Mouse (Mus musculus): ENCODE results near the gene Qtrt1. TPM values are rescaled to one million over a fixed set of nuclear protein-coding genes. Genes with fewer than 3 reads are reported as not detected.

Gene Qtrt1
- polyA plus RNA-seq (2012; rRNA removed) = 23.7 and 25.2 TPM in 2 replicates

DNA sequence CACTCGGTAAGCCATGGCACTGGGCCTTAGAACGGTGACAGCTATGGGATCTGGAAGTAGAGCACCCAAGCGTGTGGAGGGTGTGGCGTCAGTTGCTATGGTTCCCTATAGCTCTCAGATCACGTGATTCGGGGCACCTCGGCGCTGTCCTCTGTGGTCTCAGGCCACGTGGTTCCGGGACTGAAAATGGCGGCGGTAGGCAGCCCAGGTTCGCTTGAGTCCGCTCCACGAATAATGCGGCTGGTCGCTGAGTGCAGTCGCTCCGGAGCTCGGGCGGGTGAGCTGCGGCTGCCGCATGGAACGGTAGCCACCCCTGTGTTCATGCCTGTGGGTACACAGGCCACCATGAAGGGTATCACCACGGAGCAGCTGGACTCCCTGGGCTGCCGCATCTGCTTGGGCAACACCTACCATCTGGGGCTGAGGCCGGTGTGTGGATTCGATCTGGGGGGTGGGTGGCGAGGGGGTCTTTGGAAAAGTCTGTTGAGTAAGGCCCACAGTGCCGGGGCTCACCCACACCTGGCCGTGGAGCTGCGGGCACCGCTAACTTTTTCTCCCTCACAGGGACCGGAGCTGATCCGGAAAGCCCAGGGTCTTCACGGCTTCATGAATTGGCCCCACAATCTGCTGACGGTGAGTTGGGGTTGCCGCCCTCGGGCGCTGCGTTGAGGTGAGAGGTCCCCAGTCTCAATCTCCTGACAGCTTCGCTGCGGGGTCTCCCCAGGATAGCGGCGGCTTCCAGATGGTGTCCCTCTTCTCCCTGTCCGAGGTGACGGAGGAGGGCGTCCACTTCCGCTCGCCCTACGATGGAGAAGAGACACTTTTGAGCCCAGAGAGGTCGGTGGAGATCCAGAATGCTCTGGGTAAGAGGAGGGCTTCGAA is at the start of gene Qtrt1:
TSS of gene Qtrt1 (plus strand) at position 169 of the 882 bp plus-strand sequence.
- H3K27ac ChIP-seq (ENCODE audit: insufficient read depth, low read depth, low read length) = no peak within 1 kb of the TSS
- peak; percentile 90 for DNase-seq
- H3K36me3 ChIP-seq (ENCODE audit: control insufficient read depth, insufficient read depth, low read length) = no peaks in the 10 kb centered on the region
- peak within 1 kb of the TSS; percentile 65 for H3K4me3 ChIP-seq (ENCODE audit: insufficient read depth, low read depth, low read length)
- H3K27me3 ChIP-seq (replicated peaks; ENCODE audit: control insufficient read depth, insufficient read depth, low read length) = no peaks in the 10 kb centered on the region
- TF ChIP-seq POLR2A (IDR thresholded peaks at IDR 0.05; ENCODE audit: low read depth, low read length) = no peak
- no peak for TF ChIP-seq CTCF (conservative IDR thresholded peaks at IDR 0.05; ENCODE audit: insufficient read depth, insufficient read length, low read depth, low read length)
- WGBS = 2% methylated on average over 53 of the region's 53 CpGs
- peaks cover 8% of the 10 kb centered on the region; the same call in 1 of the 2 replicates for H3K4me1 ChIP-seq (ENCODE audit: control insufficient read depth, insufficient read depth, low read length)

DNA sequence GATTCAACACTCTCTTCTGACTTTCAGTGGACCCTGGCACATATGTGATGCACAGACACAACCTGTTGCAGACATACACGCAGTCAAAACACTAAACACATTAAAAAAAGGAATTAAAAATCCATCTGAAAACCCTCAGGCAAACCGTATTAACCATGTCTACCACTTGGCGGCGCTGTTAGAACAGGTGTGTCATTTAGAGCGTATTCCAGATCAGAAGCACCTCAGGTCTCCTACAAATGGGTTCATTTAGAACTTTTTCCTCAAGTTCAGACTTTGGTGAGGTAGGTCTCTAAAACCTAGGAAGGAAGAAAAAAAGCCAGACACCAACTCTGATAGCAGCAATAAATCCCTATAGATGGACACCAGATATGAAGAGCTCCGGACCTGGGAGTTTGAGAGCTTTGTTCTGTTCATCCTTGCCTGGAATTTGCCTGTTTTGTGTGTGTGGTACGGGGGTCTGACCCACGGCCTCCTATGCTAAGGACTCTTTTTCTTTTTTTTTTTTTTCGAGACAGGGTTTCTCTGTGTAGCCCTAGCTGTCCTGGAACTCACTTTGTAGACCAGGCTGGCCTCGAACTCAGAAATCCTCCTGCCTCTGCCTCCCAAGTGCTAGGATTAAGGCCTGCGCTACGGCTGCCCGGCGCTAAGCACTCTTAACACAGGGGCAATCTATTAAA is 45.0 kb upstream of the Qtrt1 start:
- TF ChIP-seq CTCF (conservative IDR thresholded peaks at IDR 0.05; ENCODE audit: insufficient read depth, insufficient read length, low read depth, low read length) (peak; percentile 45), POLR2A (IDR thresholded peaks at IDR 0.05; ENCODE audit: low read depth, low read length) (no peak)
- 27% methylated on average over 14 of the region's 14 CpGs for WGBS
- Histone ChIP-seq H3K27me3 (replicated peaks; ENCODE audit: control insufficient read depth, insufficient read depth, low read length) (no peaks in the 10 kb centered on the region), H3K36me3 (ENCODE audit: control insufficient read depth, insufficient read depth, low read length) (no peaks in the 10 kb centered on the region), H3K27ac (ENCODE audit: insufficient read depth, low read depth, low read length) (peak overlapping the region; percentile 82), H3K4me3 (ENCODE audit: insufficient read depth, low read depth, low read length) (peak overlapping the region; percentile 41; the same call in 1 of the 2 replicates), H3K4me1 (ENCODE audit: control insufficient read depth, insufficient read depth, low read length) (no peaks in the 10 kb centered on the region; the same call in 1 of the 2 replicates)
- peak; percentile 80 for DNase-seq

DNA sequence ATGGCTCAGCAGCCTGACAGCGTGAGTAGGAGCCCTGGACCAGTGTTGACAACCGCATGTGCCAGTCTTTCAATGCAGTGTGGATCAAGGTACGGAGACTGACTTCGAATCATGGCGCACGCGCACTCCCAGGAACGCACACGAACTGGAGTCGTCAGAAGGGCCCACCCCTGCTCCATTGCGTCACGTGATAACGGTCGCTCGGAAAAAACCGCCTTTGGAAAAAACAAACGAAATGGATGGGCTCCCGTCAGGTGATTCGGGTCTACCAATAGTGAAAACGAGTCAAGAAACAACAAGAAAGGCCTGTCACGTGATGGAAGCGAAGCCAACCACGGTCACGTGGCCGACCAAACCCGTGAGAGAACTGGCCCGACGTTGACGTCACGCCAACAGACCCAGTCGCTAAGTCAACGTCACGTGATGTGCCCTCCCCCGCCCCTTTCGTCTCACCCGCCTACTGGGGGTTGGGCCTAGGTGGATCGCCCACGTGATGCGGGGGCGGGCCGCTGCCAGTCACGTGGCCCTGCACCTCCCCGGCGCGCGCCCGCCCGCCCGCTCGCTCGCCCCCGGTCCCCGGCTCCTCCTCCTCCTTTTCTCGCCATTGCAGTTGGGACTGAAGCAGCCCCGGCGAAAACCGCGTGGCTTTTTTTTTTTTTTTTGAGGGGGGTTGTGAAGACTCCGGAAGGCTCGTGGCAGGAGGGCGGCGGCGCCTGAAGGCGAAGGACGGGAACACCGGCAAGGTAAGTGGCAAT is 44.1 kb upstream of the Qtrt1 start, which contains the start of gene Ilf3:
TSS of gene Ilf3 (plus strand) at position 515 of the 755 bp plus-strand sequence.
- WGBS = under 1% methylated on average over 66 of the region's 66 CpGs

DNA sequence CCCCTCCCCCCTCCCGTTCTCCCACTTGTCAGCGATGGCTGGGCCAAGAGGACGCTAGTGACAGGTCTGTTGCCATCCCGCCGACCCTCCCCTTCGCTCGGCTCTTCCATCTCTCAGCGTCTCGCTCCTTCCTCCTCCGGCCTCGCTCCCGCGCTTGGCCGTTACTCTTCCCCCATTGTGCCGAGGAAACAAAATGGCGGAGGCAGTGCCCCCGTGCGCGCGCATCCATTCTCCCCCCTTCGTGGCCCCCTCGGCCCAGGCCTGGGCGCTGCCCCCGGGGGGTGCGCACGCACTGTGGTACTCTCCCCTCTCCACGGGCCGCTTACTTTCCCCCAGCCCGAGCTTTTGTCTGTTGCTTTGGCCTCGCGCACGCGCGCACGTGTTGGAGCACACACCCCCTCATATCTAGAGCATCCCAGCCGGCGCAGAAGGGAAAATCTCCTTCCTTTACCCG is 43.5 kb upstream of the Qtrt1 start:
- Histone ChIP-seq H3K4me1 (ENCODE audit: control insufficient read depth, insufficient read depth, low read length) (no peaks in the 10 kb centered on the region; the same call in 1 of the 2 replicates), H3K27ac (ENCODE audit: insufficient read depth, low read depth, low read length) (0 out of 2 replicates have a peak overlapping the region, but pooled peaks have one; percentile 22), H3K4me3 (ENCODE audit: insufficient read depth, low read depth, low read length) (peak overlapping the region; percentile 76), H3K27me3 (replicated peaks; ENCODE audit: control insufficient read depth, insufficient read depth, low read length) (no peaks in the 10 kb centered on the region), H3K36me3 (ENCODE audit: control insufficient read depth, insufficient read depth, low read length) (no peaks in the 10 kb centered on the region)
- DNase-seq = peak; percentile 54
- TF ChIP-seq POLR2A (IDR thresholded peaks at IDR 0.05; ENCODE audit: low read depth, low read length) = no peak
- no peak for TF ChIP-seq CTCF (conservative IDR thresholded peaks at IDR 0.05; ENCODE audit: insufficient read depth, insufficient read length, low read depth, low read length)
- WGBS = under 1% methylated on average over 38 of the region's 38 CpGs

More for the DNA sequence above, 44.1 kb upstream of the Qtrt1 start, which contains the start of gene Ilf3:
- Histone ChIP-seq H3K4me1 (ENCODE audit: control insufficient read depth, insufficient read depth, low read length) (no peaks in the 10 kb centered on the region; the same call in 1 of the 2 replicates), H3K27me3 (replicated peaks; ENCODE audit: control insufficient read depth, insufficient read depth, low read length) (no peaks in the 10 kb centered on the region), H3K27ac (ENCODE audit: insufficient read depth, low read depth, low read length) (peak within 1 kb of the TSS; percentile 82), H3K36me3 (ENCODE audit: control insufficient read depth, insufficient read depth, low read length) (no peaks in the 10 kb centered on the region), H3K4me3 (ENCODE audit: insufficient read depth, low read depth, low read length) (peak within 1 kb of the TSS; percentile 76)
- TF ChIP-seq POLR2A (IDR thresholded peaks at IDR 0.05; ENCODE audit: low read depth, low read length) (peak; percentile 35), CTCF (conservative IDR thresholded peaks at IDR 0.05; ENCODE audit: insufficient read depth, insufficient read length, low read depth, low read length) (no peak)
- DNase-seq = peak; percentile 100

DNA sequence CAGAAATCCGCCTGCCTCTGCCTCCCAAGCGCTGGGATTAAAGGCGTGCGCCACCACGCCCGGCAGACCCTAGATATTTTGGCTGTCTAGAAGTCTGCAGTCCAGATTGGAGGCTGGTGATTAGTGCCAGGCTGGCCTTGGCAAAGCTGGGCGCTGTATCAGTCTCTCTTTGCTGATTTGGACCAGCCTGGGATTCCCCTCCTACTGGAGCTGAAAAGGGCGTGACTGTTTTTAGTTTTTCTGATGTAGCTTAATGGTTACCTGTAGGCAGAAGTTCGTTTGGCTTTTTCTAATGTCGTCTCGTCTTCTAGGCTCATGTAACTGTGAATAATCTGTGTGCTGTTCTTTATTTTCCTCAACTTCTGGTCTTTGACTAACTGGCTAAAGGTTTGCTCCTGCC is 42.6 kb upstream of the Qtrt1 start:
- no peak overlapping the region for H3K27ac ChIP-seq (ENCODE audit: insufficient read depth, low read depth, low read length)
- TF ChIP-seq POLR2A (IDR thresholded peaks at IDR 0.05; ENCODE audit: low read depth, low read length) = no peak
- TF ChIP-seq CTCF (conservative IDR thresholded peaks at IDR 0.05; ENCODE audit: insufficient read depth, insufficient read length, low read depth, low read length) = no peak
- no peaks in the 10 kb centered on the region for H3K27me3 ChIP-seq (replicated peaks; ENCODE audit: control insufficient read depth, insufficient read depth, low read length)
- DNase-seq = no peak
- no peak overlapping the region for H3K4me3 ChIP-seq (ENCODE audit: insufficient read depth, low read depth, low read length)
- H3K4me1 ChIP-seq (ENCODE audit: control insufficient read depth, insufficient read depth, low read length) = no peaks in the 10 kb centered on the region; the same call in 1 of the 2 replicates
- H3K36me3 ChIP-seq (ENCODE audit: control insufficient read depth, insufficient read depth, low read length) = no peaks in the 10 kb centered on the region
- WGBS = 52% methylated on average over 11 of the region's 11 CpGs

DNA sequence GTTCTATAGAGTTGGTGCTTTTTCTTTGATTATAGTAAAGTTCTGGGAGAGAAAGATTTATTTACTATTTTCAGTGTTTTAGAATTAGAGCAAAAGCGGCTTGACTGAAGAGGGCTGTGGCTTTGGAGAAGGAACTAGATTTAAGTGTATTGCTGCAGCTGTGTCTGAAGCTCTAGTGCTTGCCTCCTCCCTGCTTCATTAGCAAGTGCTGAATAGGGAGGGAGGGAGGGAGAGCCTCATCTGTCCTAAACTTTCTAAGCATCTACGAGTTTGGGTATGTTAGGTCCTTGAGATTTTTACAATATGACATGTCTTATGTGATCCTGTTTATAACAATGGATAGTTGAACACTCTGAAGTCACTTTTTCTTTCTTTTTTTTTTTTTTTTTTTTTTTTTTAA is 40.8 kb upstream of the Qtrt1 start:
- Histone ChIP-seq H3K36me3 (ENCODE audit: control insufficient read depth, insufficient read depth, low read length) (no peaks in the 10 kb centered on the region), H3K27ac (ENCODE audit: insufficient read depth, low read depth, low read length) (no peak overlapping the region), H3K4me3 (ENCODE audit: insufficient read depth, low read depth, low read length) (no peak overlapping the region), H3K4me1 (ENCODE audit: control insufficient read depth, insufficient read depth, low read length) (no peaks in the 10 kb centered on the region; the same call in 1 of the 2 replicates), H3K27me3 (replicated peaks; ENCODE audit: control insufficient read depth, insufficient read depth, low read length) (no peaks in the 10 kb centered on the region)
- 73% methylated on average over 2 of the region's 2 CpGs for WGBS
- no peak for DNase-seq
- TF ChIP-seq POLR2A (IDR thresholded peaks at IDR 0.05; ENCODE audit: low read depth, low read length) (no peak), CTCF (conservative IDR thresholded peaks at IDR 0.05; ENCODE audit: insufficient read depth, insufficient read length, low read depth, low read length) (no peak)
